ENCODE assay signal across 26 mouse cellular contexts in the genomic region with DNA sequence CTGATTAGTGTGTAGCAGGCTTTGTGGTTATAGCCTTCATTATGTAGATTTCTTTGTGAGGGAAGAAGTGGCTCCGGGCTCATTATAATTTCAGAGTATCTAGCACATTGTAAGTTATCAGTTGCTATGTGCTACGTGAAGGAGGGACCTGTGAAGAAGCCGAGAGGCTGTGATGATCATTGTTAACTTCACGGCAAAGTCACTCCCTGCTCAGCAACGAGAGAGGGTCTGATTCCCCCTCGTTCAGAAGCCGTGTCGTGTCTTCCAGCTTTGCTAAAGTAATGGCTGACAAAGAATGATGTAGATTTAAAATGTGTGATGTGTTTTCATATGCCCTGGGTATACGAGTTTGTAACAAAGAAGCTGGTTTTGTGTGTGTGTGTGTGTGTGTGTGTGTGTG.
"Had no signal": no experiment of that assay in that cellular context is flagged by ENCODE, and none has a peak within 500 bp of the region (broad histone marks: within the 10 kb centered on the region; RNA-seq: fewer than 3 reads in every experiment).

No protein-coding gene starts in this region.

- H3K9me3 ChIP-seq: hindbrain, embryonic 10.5 days; hindbrain, embryonic 12.5 days; intestine, embryonic 15.5 days; limb, embryonic 15.5 days had no signal

- H3K9ac ChIP-seq: hindbrain, embryonic 12.5 days; hindbrain, embryonic 14.5 days; intestine, embryonic 15.5 days; limb, embryonic 13.5 days; limb, embryonic 15.5 days; liver, embryonic 12.5 days; liver, embryonic 14.5 days had no signal

- ATAC-seq: hindbrain, embryonic 16.5 days; inflammation-experienced regulatory T-cells, adult 6 months; intestine, embryonic 15.5 days; intestine, postnatal 0 days; liver, embryonic 12.5 days had no signal

- H3K4me2 ChIP-seq: heart, embryonic 11.5 days; hindbrain, embryonic 12.5 days; hindbrain, embryonic 14.5 days; intestine, embryonic 15.5 days; limb, embryonic 13.5 days; limb, embryonic 15.5 days; liver, embryonic 12.5 days had no signal

- H3K4me1 ChIP-seq: hindbrain, embryonic 10.5 days; hindbrain, embryonic 12.5 days; intestine, embryonic 15.5 days; limb, embryonic 13.5 days; limb, embryonic 15.5 days; liver, embryonic 12.5 days had no signal

- H3K27ac ChIP-seq: gastrocnemius, adult 2 months; heart, adult 2 months; hindbrain, embryonic 10.5 days; hindbrain, embryonic 12.5 days; hindbrain, embryonic 14.5 days; intestine, embryonic 15.5 days; limb, embryonic 13.5 days; limb, embryonic 15.5 days; liver, embryonic 12.5 days; liver, embryonic 14.5 days had no signal

- DNase-seq: gastrocnemius, adult 2 months; gastrocnemius, postnatal 10 days; gastrocnemius, postnatal 25 days; heart, adult 2 months; heart, postnatal 10 days; heart, postnatal 4 days; kidney, adult 18-20 months; kidney, adult 8-10 months; kidney, postnatal 10 days; kidney, postnatal 25 days; kidney, postnatal 4 days; layer of hippocampus, adult 9-11 months; layer of hippocampus, postnatal 36 days; left cerebral cortex, postnatal 4 days had no signal

- H3K27me3 ChIP-seq: hindbrain, embryonic 12.5 days; intestine, embryonic 15.5 days; limb, embryonic 13.5 days; limb, embryonic 15.5 days; liver, embryonic 12.5 days had no signal

- H3K4me3 ChIP-seq: gastrocnemius, adult 2 months; heart, adult 2 months; hindbrain, embryonic 10.5 days; hindbrain, embryonic 12.5 days; intestine, embryonic 15.5 days; limb, embryonic 13.5 days; limb, embryonic 15.5 days; liver, embryonic 12.5 days had no signal

- H3K36me3 ChIP-seq: hindbrain, embryonic 10.5 days; hindbrain, embryonic 12.5 days; intestine, embryonic 15.5 days; limb, embryonic 13.5 days; limb, embryonic 15.5 days; liver, embryonic 12.5 days had no signal
